Mouse (Mus musculus) midbrain, postnatal 0 days (tissue): ENCODE measurements around the gene Polr2e. TPM values are rescaled to one million over a fixed set of nuclear protein-coding genes. Genes with fewer than 3 reads are reported as not detected.
"Not testable (repeated sequence)": the region's sequence is repeated elsewhere in the genome, so short reads cannot be mapped to it uniquely, and the experiment has no call there.

ENCODE experiments used
- ATAC-seq: fragments of 200-750 bp; cut with Nextera tagmentation; 2 replicates; pipeline ENCODE4 v1.8.0; 2017; ENCODE audit warnings: moderate number of reproducible peaks, mild to moderate bottlenecking, moderate TSS enrichment, moderate library complexity; ENCODE audit not compliant: low FRiP score
- DNase-seq: peaks from one replicate; pipeline ENCODE4 v3.0.0-alpha.2; 2015; ENCODE audit warnings: low spot score
- H3K27ac ChIP-seq: fragments of 300-500 bp; sonication (generic); 2 replicates; pipeline ENCODE4 v1.5.1; 2014; ENCODE audit warnings: low read depth, mild to moderate bottlenecking, low read length, mixed read lengths
- H3K27me3 ChIP-seq: fragments of 300-500 bp; sonication (generic); 2 replicates; pipeline ENCODE4 v1.6.1; 2014; ENCODE audit warnings: low read length, control low read depth, mixed read lengths; ENCODE audit not compliant: insufficient read depth
- H3K36me3 ChIP-seq: fragments of 300-500 bp; sonication (generic); 2 replicates; pipeline ENCODE4 v1.6.1; 2014; ENCODE audit warnings: low read length, control low read depth, mixed read lengths; ENCODE audit not compliant: insufficient read depth
- H3K4me1 ChIP-seq: fragments of 300-500 bp; sonication (generic); 2 replicates; pipeline ENCODE4 v1.6.1; 2014; ENCODE audit warnings: mild to moderate bottlenecking, control low read depth, antibody characterized with exemption, low read length, mixed read lengths; ENCODE audit not compliant: insufficient read depth
- H3K4me2 ChIP-seq: fragments of 300-500 bp; sonication (generic); 2 replicates; pipeline ENCODE4 v1.6.1; 2014; ENCODE audit warnings: low read depth, mild to moderate bottlenecking, low read length, mixed read lengths; ENCODE audit not compliant: poor library complexity, severe bottlenecking
- H3K4me3 ChIP-seq: fragments of 300-500 bp; sonication (generic); 2 replicates; pipeline ENCODE4 v1.5.1; 2014; ENCODE audit warnings: low read depth, mild to moderate bottlenecking, low read length, moderate library complexity
- H3K9ac ChIP-seq: fragments of 300-500 bp; sonication (generic); replicated peaks from 2 replicates; pipeline ENCODE4 v1.6.1; 2014; ENCODE audit warnings: mild to moderate bottlenecking, low read length, moderate library complexity, mixed read lengths; ENCODE audit not compliant: poor library complexity, severe bottlenecking
- H3K9me3 ChIP-seq: fragments of 300-500 bp; sonication (generic); 2 replicates; pipeline ENCODE4 v1.6.1; 2016; ENCODE audit warnings: low read length, control low read depth
- CTCF ChIP-seq: IDR thresholded peaks from 2 replicates; pipeline ENCODE4 v1.5.1; 2016; ENCODE audit warnings: antibody characterized with exemption, mild to moderate bottlenecking
- WGBS: fragments of 180-500 bp; shearing (Covaris S2); extraction: QIAGEN DNeasy Blood & Tissue Kit; methylation state at CpG from one replicate; pipeline ENCODE4 v1.1.7; 2014; 5-methylcytosine and 5-hydroxymethylcytosine counted together
- polyA plus RNA-seq: library from polyadenylated mRNA; unstranded; fragments of >200 nt; fragmentation: Nextera tagmentation; extraction: Ambion mirVana; gene quantifications from 2 replicates; pipeline ENCODE4 v1.2.1, GENCODE M21; 2015
- total RNA-seq: library from RNA; depleted of rRNA; stranded (reverse); fragments of >200 nt; gene quantifications from 2 replicates; pipeline ENCODE4 v1.2.3, GENCODE M21; 2014

Gene Polr2e
- total and polyA plus RNA-seq, 2 experiments from 2014 or later, result 66.4 to 126 TPM

DNA sequence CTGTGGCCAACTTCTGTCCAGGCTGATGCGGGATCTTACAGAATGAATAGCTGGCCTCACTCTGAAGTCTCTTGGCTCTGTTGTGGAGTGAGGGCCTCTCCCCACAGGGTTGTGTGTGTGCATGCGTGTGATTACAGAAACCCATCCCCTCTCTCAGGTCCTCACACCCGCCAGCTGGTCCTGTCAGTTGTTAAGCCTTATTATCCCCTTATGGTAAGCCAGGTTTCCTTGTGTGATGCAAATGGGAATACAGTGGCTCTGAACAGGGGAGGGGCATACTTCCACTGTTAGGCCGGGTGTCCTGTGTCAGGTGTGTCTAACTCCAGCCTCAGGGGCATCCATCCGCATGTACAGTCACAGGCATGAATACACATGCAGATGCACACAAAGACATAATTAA, 6.2 kb upstream of the Polr2e start:
- H3K4me3 ChIP-seq, result no peak overlapping the region
- 57% methylated on average over 5 of the region's 5 CpGs for WGBS
- H3K9ac ChIP-seq, result no peak overlapping the region
- no peaks in the 10 kb centered on the region for H3K4me1 ChIP-seq
- H3K27ac ChIP-seq, result no peak overlapping the region
- no peak overlapping the region for H3K4me2 ChIP-seq
- ATAC-seq (no peak), DNase-seq (no peak)
- H3K36me3 ChIP-seq, result no peaks in the 10 kb centered on the region
- no peaks in the 10 kb centered on the region for H3K27me3 ChIP-seq
- TF ChIP-seq CTCF, result no peak
- H3K9me3 ChIP-seq, result no peaks in the 10 kb centered on the region

DNA sequence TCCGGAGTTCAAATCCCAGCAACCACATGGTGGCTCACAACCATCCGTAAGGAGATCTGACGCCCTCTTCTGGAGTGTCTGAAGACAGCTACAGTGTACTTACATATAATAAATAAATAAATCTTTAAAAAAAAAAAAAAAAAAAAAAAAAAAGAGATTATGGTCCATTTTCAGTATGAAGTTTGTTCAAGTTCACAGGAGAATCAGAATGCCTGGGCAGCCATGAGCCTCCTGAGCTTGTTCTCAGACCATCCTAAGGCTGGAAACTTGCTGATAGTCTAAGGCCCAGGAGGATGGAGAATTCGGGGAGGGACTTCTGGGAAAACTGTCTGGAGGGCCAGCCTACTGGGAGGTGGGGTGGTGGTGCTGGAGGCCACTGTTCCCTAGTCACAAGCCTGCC, 5.8 kb upstream of the Polr2e start:
- not testable (repeated sequence) for H3K9ac ChIP-seq, H3K4me2 ChIP-seq, H3K4me3 ChIP-seq, H3K9me3 ChIP-seq, DNase-seq, H3K4me1 ChIP-seq, ATAC-seq, H3K36me3 ChIP-seq, H3K27ac ChIP-seq, H3K27me3 ChIP-seq
- WGBS, result 76% methylated on average over 2 of the region's 4 CpGs

DNA sequence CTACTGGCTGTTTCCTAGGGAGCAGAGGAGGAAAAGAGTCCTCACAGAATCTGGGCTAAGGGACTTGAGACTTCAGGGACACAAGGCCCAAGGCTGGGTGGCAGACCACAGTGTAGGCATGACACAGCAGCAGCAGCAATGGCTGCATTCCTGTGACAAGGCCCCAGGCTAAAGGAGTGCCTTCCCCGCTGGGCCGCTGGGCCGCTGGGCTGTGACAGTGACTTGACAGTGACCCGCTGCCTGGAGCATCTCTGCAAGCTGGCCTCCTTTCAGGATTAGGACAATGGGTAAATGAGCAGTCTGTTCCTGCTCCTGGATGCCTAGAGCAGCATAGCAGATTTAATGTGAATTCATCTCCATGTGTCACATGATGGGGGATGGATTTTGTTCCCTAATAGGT, 4.5 kb upstream of the Polr2e start:
- ATAC-seq, result no peak
- no peaks in the 10 kb centered on the region for H3K4me1 ChIP-seq
- H3K4me3 ChIP-seq, result no peak overlapping the region
- H3K4me2 ChIP-seq, result no peak overlapping the region
- no peaks in the 10 kb centered on the region for H3K27me3 ChIP-seq
- H3K27ac ChIP-seq, result peak overlapping the region; percentile 51; the same call in 1 of the 2 replicates
- H3K9me3 ChIP-seq, result no peaks in the 10 kb centered on the region
- peak; percentile 32 for DNase-seq
- H3K9ac ChIP-seq, result no peak overlapping the region
- no peak for TF ChIP-seq CTCF
- 21% methylated on average over 4 of the region's 4 CpGs for WGBS
- H3K36me3 ChIP-seq, result no peaks in the 10 kb centered on the region

DNA sequence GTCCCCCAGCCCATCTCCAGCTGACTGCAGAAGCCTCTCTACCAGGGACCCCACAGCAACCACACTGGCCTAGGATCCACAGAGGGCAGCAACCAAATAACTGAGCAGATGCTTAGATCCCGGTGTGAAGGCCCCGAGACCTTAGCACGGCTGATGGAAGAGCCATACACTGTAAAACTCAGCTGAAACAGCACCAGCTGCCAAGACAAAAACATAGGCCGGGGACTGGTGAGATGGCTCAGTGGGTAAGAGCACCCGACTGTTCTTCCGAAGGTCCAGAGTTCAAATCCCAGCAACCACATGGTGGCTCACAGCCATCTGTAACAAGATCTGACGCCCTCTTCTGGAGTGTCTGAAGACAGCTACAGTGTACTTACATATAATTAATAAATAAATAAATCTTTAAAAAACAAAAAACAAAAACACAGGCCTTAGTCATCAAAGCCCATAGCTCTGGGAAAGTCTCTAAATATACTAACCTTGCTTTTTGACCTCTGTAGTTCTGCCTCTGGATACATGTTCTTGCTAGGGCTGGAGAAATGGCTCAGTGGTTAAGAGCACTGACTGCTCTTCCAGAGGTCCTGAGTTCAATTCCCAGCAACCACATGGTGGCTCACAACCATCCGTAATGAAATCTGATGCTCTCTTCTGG, 1.9 kb upstream of the Polr2e start:
- not testable (repeated sequence) for H3K4me1 ChIP-seq, H3K9me3 ChIP-seq, DNase-seq, H3K4me3 ChIP-seq, H3K4me2 ChIP-seq, H3K27ac ChIP-seq, ATAC-seq, H3K27me3 ChIP-seq, H3K9ac ChIP-seq
- WGBS, result 85% methylated on average over 8 of the region's 8 CpGs
- peaks cover 14% of the 10 kb centered on the region for H3K36me3 ChIP-seq

DNA sequence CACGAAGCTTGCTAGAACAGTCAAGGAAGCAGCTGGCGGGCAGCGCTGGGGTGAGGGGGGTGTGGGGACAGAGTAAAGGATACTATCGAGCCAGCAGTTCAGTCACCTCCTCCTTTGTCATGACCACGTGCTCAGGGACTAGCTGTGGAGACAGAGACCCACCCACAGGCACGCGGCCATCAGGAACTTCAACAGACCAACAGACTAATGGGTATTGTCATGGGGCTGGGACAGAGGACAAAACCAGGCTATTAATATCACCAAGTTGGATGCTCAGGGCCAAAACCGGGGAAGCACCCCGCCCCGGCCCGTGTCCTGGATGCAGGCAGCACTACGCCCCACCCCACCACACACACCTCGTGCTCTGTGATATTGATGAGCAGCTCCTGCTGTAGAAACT, 2.8 kb downstream of the Polr2e start:
- TF ChIP-seq CTCF, result no peak
- no peaks in the 10 kb centered on the region for H3K27me3 ChIP-seq
- H3K4me1 ChIP-seq, result 0 out of 2 replicates have a peak, but pooled peaks cover 9% of the 10 kb centered on the region
- no peak overlapping the region for H3K9ac ChIP-seq
- no peaks in the 10 kb centered on the region for H3K9me3 ChIP-seq
- H3K4me2 ChIP-seq, result no peak overlapping the region
- H3K27ac ChIP-seq, result no peak overlapping the region
- ATAC-seq, result no peak
- WGBS, result 94% methylated on average over 13 of the region's 13 CpGs
- no peak overlapping the region for H3K4me3 ChIP-seq
- DNase-seq, result no peak
- peaks cover 33% of the 10 kb centered on the region for H3K36me3 ChIP-seq

DNA sequence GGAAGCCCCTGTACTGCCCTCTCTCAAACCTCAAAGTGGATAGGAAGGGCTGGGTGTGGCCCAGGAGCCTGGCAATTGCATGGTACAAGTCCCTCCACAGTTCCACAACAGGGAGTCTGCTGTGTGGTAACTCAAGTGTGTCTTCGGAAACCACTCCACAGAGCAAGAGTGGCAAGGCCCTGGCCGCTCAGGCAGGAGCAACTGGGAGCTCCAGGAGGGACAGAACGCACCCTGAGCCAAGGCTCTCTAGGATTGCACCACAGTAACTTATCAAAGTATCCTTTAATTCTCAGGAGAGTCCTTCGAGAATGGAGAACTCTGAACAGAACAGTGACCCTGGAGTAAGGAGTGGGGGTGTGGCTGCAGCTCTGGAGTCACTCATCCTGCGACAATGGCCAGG, 3.9 kb downstream of the Polr2e start:
- no peaks in the 10 kb centered on the region for H3K27me3 ChIP-seq
- no peak overlapping the region for H3K4me2 ChIP-seq
- H3K27ac ChIP-seq, result no peak overlapping the region
- peaks cover 33% of the 10 kb centered on the region for H3K36me3 ChIP-seq
- H3K9me3 ChIP-seq, result no peaks in the 10 kb centered on the region
- H3K4me1 ChIP-seq, result 0 out of 2 replicates have a peak, but pooled peaks cover 9% of the 10 kb centered on the region
- ATAC-seq (no peak), DNase-seq (no peak)
- TF ChIP-seq CTCF, result no peak
- no peak overlapping the region for H3K9ac ChIP-seq
- WGBS, result 87% methylated on average over 5 of the region's 5 CpGs
- no peak overlapping the region for H3K4me3 ChIP-seq
